Mouse (Mus musculus): ENCODE data around the gene Atp5b. TPM values are rescaled to one million over a fixed set of nuclear protein-coding genes. Genes with fewer than 3 reads are reported as not detected.
"Not testable (repeated sequence)": the region's sequence is repeated elsewhere in the genome, so short reads cannot be mapped to it uniquely, and the experiment has no call there.

Atp5b gene
- polyA plus RNA-seq, 1 experiment from 2014 or later, result 2,170 TPM

DNA sequence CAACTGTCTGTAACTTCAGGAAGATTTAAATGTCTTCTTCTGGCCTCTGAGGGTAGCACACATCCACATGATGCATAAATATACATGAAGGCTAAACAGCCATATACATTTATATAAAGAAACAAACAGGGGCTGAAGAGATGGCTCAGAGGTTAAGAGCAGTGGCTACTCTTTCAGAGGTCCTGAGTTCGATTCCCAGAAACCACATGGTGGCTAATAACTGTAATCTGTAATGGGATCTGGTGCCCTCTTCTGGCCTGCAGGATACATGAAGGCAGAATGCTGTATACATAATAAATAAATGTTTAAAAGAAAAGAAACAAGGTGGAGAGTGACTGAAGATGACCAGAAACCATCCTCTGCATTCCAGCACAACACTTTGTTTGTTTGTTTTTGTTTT, 2.6 kb upstream of the Atp5b start:
- peaks cover 22% of the 10 kb centered on the region for H3K4me1 ChIP-seq
- no peak overlapping the region for H3K9ac ChIP-seq
- H3K4me2 ChIP-seq, result no peak overlapping the region
- 89% methylated on average over 1 of the region's 1 CpGs for WGBS
- no peak overlapping the region for H3K4me3 ChIP-seq
- H3K27me3 ChIP-seq, result no peaks in the 10 kb centered on the region
- H3K9me3 ChIP-seq (replicated peaks), result no peaks in the 10 kb centered on the region
- no peak for ATAC-seq
- no peak overlapping the region for H3K27ac ChIP-seq
- H3K36me3 ChIP-seq (ENCODE audit: poor library complexity, severe bottlenecking), result peaks cover 23% of the 10 kb centered on the region

DNA sequence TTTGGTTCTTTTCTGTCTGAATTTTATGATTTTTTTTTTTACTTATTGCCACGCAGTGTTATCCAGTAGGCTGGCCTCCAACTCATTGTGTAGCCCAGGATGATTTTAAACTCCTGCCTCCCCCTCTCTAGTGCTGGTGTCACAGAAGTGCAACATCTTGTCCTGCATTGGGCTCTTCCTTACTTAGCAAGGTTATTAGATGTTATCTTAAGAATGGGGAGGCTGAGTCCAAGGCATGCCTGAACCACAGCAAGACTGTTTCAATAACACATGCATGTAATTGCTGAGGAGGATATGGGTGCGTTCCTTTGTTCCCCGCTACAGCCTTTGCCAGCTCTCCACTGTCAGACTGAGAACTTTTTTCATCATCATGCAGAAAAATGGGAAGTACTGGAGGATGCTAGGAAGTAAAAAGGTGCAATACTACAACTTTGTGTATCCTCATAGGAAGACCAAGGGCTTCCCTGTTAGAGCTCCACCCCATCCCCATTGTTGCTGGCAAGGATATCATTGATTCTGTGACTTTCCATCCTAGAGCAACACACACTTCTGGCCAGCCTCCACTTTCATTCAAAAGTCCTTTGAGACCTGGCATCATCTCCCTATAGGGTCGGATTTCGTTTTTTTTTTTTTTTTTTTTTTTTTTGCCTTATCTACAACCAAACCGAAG, 1.1 kb upstream of the Atp5b start:
- Histone ChIP-seq H3K4me3 (peak overlapping the region; percentile 99), H3K4me1 (peaks cover 22% of the 10 kb centered on the region), H3K27ac (no peak overlapping the region), H3K27me3 (no peaks in the 10 kb centered on the region), H3K9ac (peak overlapping the region; percentile 74), H3K9me3 (replicated peaks) (no peaks in the 10 kb centered on the region), H3K36me3 (ENCODE audit: poor library complexity, severe bottlenecking) (peaks cover 34% of the 10 kb centered on the region), H3K4me2 (peak overlapping the region; percentile 68)
- ATAC-seq, result no peak
- 66% methylated on average over 6 of the region's 6 CpGs for WGBS

DNA sequence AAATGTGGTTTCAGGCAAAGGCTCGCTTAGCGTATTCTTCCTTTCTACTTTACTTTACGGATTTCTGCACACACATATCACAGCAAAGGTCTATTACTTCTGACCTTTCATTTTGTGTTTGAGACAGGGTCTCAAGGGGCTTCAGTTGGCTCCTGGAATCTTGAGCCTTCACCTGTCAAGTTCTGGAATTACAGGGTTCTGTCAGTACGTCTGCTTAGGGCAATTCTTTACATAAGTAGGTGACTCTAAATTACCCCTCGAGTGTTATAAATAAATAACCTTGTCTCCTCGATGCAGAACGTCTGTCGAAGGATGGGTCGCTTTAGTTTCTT, 630 bp upstream of the Atp5b start:
- Histone ChIP-seq H3K36me3 (ENCODE audit: poor library complexity, severe bottlenecking) (peaks cover 34% of the 10 kb centered on the region), H3K4me1 (peaks cover 22% of the 10 kb centered on the region), H3K4me2 (peak overlapping the region; percentile 68), H3K4me3 (peak overlapping the region; percentile 99), H3K27me3 (no peaks in the 10 kb centered on the region), H3K9me3 (replicated peaks) (no peaks in the 10 kb centered on the region), H3K9ac (peak overlapping the region; percentile 74), H3K27ac (peak overlapping the region; percentile 37; the same call in 1 of the 2 replicates)
- ATAC-seq, result no peak
- 19% methylated on average over 9 of the region's 9 CpGs for WGBS

DNA sequence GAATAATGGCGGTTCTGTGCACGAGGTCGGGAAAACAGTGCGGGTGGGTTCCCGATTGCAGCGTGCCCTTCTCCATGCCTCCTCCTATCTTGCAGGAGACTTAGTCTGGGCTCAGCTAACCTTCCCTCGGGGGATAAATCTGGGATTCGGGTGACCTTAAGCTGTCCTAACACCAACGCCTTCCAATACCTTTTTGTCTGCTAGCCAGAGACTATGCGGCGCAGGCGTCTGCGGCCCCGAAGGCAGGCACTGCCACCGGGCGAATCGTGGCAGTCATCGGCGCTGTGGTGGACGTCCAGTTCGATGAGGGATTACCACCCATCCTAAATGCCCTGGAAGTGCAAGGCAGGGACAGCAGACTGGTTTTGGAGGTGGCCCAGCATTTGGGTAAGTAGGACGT, 615 bp downstream of the Atp5b start:
- Histone ChIP-seq H3K9me3 (replicated peaks) (no peaks in the 10 kb centered on the region), H3K27ac (peak overlapping the region; percentile 83), H3K36me3 (ENCODE audit: poor library complexity, severe bottlenecking) (peaks cover 39% of the 10 kb centered on the region), H3K4me2 (peak overlapping the region; percentile 98), H3K4me3 (peak overlapping the region; percentile 99), H3K9ac (peak overlapping the region; percentile 95), H3K27me3 (no peaks in the 10 kb centered on the region), H3K4me1 (peaks cover 22% of the 10 kb centered on the region)
- under 1% methylated on average over 22 of the region's 22 CpGs for WGBS
- ATAC-seq, result 0 out of 2 replicates have a peak, but pooled peaks have one; percentile 0

DNA sequence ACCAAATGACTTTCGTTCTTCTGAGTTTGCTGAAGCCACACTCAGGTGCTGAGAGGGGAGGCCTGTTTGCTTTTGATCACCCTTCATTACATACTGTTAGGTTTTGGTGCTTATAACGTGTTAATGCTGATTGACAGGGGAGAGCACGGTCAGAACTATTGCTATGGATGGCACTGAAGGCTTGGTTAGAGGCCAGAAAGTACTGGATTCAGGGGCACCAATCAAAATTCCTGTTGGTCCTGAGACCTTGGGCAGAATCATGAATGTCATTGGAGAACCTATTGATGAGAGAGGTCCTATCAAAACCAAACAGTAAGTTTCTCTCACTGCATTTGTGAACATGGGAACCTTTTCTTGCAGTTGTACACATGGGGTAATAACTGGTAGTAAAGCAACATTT, 1.1 kb downstream of the Atp5b start:
- 3% methylated on average over 3 of the region's 3 CpGs for WGBS
- H3K27me3 ChIP-seq, result no peaks in the 10 kb centered on the region
- H3K9ac ChIP-seq, result peak overlapping the region; percentile 95
- no peak overlapping the region for H3K27ac ChIP-seq
- peaks cover 44% of the 10 kb centered on the region for H3K36me3 ChIP-seq (ENCODE audit: poor library complexity, severe bottlenecking)
- peak overlapping the region; percentile 98 for H3K4me2 ChIP-seq
- H3K4me3 ChIP-seq, result peak overlapping the region; percentile 99
- H3K4me1 ChIP-seq, result peaks cover 22% of the 10 kb centered on the region
- no peaks in the 10 kb centered on the region for H3K9me3 ChIP-seq (replicated peaks)
- no peak for ATAC-seq

DNA sequence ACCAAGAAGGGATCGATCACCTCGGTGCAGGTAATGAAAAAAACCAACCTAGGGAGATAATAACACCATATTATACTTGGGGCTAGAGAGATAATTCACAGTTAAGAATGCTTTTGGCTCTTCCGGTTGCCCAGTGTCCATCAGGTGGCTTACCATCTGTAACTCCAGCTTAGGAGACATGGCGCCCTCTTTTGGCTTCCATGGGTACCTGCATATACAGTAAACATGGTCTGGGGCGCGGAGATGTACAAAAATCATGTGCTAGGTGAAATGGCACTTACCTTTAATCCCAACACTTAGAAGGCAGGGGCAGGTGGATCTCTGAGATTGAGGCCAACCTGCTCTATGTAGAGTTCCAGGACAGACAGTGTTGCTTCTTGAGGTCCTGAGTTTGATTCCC, 3.3 kb downstream of the Atp5b start:
- Histone ChIP-seq H3K9ac (no peak overlapping the region), H3K4me1 (peaks cover 31% of the 10 kb centered on the region), H3K27me3 (no peaks in the 10 kb centered on the region), H3K36me3 (ENCODE audit: poor library complexity, severe bottlenecking) (peaks cover 61% of the 10 kb centered on the region), H3K9me3 (replicated peaks) (no peaks in the 10 kb centered on the region), H3K27ac (no peak overlapping the region), H3K4me2 (no peak overlapping the region), H3K4me3 (no peak overlapping the region)
- WGBS, result 76% methylated on average over 6 of the region's 6 CpGs
- ATAC-seq, result no peak

DNA sequence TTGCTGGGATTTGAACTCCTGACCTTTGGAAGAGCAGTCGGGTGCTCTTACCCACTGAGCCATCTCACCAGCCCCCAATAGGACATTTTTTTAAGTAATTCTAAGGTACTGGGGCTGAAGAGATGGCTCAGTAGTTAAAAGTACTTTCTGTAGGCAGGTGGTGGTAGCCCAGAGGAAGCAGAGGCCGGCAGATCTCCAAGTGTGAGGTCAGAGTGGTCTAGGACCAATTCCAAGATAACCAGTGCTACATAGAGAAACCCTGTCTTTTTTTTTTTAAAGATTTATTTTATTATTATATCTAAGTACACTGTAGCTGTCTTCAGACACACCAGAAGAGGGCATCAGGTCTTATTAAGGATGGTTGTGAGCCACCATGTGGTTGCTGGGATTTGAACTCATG, 4.1 kb downstream of the Atp5b start:
- H3K4me1 ChIP-seq, result peaks cover 34% of the 10 kb centered on the region
- ATAC-seq; H3K27ac ChIP-seq; H3K27me3 ChIP-seq; H3K9me3 ChIP-seq (replicated peaks); H3K4me2 ChIP-seq; H3K4me3 ChIP-seq; H3K9ac ChIP-seq: not testable (repeated sequence)
- H3K36me3 ChIP-seq (ENCODE audit: poor library complexity, severe bottlenecking), result peaks cover 61% of the 10 kb centered on the region
- WGBS, result 87% methylated on average over 2 of the region's 2 CpGs

DNA sequence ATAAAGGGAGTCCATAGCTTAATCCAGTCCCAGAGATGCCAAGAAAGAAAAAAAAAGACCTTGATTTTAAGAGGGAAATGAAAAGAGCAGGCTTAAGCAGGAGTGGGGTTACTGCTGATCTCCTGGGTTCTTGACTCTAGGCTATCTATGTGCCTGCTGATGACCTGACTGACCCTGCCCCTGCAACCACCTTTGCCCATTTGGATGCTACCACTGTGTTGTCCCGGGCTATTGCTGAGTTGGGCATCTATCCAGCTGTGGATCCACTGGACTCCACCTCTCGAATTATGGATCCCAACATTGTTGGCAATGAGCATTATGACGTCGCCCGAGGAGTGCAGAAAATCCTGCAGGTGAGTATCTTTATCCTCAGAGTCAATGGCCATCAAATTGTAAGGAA, 5.1 kb downstream of the Atp5b start:
- Histone ChIP-seq H3K36me3 (ENCODE audit: poor library complexity, severe bottlenecking) (peaks cover 61% of the 10 kb centered on the region), H3K4me1 (peaks cover 36% of the 10 kb centered on the region), H3K4me3 (no peak overlapping the region), H3K4me2 (no peak overlapping the region), H3K9ac (no peak overlapping the region), H3K27me3 (no peaks in the 10 kb centered on the region), H3K27ac (no peak overlapping the region), H3K9me3 (replicated peaks) (no peaks in the 10 kb centered on the region)
- no peak for ATAC-seq
- WGBS, result 95% methylated on average over 5 of the region's 5 CpGs

DNA sequence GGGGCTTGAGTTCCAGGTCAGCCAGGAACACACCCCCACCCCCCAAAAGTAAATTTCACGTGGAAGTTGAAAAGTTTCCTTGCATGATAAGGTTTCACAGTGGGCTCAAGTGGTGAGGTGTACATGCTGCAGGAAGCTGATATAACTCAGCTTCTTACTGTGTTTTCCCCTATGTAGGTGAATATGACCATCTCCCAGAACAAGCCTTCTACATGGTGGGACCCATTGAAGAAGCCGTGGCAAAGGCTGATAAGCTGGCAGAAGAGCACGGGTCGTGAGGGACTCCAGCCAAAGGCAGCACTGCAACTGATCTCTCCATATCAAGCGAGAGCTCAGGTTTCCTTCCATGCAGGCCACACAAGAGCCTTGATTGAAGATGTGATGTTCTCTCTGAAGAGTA, 6.8 kb downstream of the Atp5b start:
- H3K4me1 ChIP-seq, result peaks cover 44% of the 10 kb centered on the region
- H3K4me3 ChIP-seq, result no peak overlapping the region
- no peak overlapping the region for H3K9ac ChIP-seq
- H3K9me3 ChIP-seq (replicated peaks), result no peaks in the 10 kb centered on the region
- no peak for ATAC-seq
- WGBS, result 73% methylated on average over 5 of the region's 5 CpGs
- no peaks in the 10 kb centered on the region for H3K27me3 ChIP-seq
- no peak overlapping the region for H3K4me2 ChIP-seq
- H3K27ac ChIP-seq, result no peak overlapping the region
- peaks cover 60% of the 10 kb centered on the region for H3K36me3 ChIP-seq (ENCODE audit: poor library complexity, severe bottlenecking)

DNA sequence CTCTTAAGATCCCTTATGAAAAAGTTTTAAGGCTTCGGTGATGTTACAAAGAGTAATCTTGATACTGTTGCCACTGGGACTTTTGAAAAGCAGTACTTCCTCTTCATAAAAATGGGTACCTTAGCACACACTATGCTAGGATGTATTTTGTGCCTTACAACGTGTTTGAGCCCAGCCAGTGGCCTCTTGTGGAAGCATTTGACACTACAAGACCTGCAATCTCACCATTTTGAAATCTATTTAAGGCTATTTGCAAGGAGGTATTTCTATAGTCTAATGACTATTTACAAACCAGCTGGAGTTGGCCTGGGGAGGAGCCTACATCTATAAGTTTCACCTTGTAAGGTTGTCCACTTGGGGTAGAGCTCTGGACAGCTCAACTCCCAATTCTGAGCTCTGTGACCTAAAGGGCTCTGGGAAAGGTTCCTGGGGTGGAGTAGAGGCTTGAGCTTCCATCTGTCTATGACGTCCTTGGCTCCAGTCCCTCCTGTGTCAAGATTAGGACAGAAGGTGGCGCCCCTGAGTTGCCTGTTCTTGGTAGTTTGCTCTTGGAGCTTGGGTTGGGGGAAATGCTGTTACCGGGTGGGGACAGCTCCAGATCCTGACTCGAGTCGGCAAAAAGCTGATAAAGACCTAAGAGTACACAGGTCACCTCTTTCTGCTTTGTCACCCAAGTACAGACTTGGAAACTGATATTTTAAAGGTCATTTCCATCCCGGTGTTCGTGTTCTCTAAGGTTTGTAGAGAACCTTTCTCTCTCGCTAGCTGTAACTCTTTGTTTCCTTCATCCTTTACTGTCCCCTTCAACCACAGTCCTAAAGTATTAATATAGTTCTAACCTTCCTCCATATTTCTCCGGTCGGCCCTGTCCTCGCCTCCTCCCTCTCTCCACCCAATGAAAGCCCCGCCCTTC, 7.8 kb downstream of the Atp5b start:
- Histone ChIP-seq H3K27ac (peak overlapping the region; percentile 89; the same call in 1 of the 2 replicates), H3K36me3 (ENCODE audit: poor library complexity, severe bottlenecking) (peaks cover 49% of the 10 kb centered on the region), H3K4me2 (peak overlapping the region; percentile 91), H3K9me3 (replicated peaks) (no peaks in the 10 kb centered on the region), H3K4me3 (peak overlapping the region; percentile 78), H3K4me1 (peaks cover 45% of the 10 kb centered on the region), H3K27me3 (no peaks in the 10 kb centered on the region), H3K9ac (peak overlapping the region; percentile 85)
- WGBS, result 9% methylated on average over 14 of the region's 14 CpGs
- ATAC-seq, result peak; percentile 43

DNA sequence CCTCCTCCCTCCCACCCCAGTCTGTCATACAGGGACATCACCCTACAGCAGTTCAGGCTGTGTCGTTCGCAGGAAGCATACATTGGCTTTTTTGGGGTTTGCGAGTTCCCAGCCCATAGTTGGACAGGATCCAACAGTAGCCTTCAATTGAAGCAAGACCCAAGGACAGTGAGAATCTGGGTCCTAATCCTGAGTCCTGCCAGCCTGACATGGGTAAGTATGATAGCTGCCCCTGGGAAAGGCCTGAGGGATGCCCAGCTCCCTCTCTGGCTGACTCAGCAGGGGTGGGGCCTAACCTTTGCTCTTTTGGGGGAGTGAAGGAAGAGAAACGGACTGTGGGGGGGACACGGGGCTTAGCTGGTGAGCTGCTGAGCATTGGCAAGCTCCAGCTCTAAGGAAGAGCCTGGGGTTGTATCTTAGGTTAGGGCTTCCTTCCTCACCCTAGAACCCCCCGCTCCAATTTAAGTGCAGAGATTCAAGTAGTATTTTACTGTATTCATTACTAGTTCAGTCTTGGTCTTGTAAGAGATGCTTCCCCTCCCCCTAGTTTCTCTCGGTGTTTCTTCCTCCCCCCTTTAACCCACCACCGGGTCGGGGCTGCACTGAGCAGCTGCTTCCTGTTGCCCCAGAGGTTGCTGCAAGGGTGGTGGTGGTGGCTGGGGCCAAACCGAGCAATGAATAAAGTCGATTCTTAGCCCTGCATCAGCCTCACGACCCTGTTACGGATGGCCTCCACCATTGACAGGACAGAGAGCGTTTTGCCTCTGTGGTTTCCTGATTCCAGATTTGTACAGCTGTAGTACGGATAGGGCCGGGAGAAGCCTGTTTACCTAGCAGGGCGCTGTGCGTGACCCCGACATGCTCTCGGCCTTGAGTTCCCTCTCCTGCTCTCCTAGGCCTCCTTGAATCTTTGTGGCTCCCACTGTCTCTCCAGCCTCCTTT, 8.8 kb downstream of the Atp5b start, which contains the start of gene Baz2a:
Gene Baz2a (plus strand): TSS at position 14 of the 942 bp plus-strand sequence.
- peak within 1 kb of the TSS; percentile 91 for H3K4me2 ChIP-seq
- H3K9me3 ChIP-seq (replicated peaks), result no peaks in the 10 kb centered on the region
- 2% methylated on average over 20 of the region's 20 CpGs for WGBS
- H3K27me3 ChIP-seq, result no peaks in the 10 kb centered on the region
- peaks cover 49% of the 10 kb centered on the region for H3K4me1 ChIP-seq
- H3K9ac ChIP-seq, result peak within 1 kb of the TSS; percentile 85
- H3K4me3 ChIP-seq, result peak within 1 kb of the TSS; percentile 78
- H3K36me3 ChIP-seq (ENCODE audit: poor library complexity, severe bottlenecking), result peaks cover 40% of the 10 kb centered on the region
- no peak; the same call in 1 of the 2 replicates for ATAC-seq
- peak within 1 kb of the TSS; percentile 89 for H3K27ac ChIP-seq
